Mouse (Mus musculus): ENCODE measurements at regions not wholly inside any gene's neighbourhood (a gene's known extent, or its start where the extent isn't known, plus 50 kb on each side); places are given as distances from the start of the nearest gene placed in this dataset.
A peak's percentile ranks its signal among the peaks of the same experiment; 100 is the strongest.

GRCm38 (mm10) chr9:50433525-50433924, 60.8 kb upstream of the Plet1 start:
- Histone ChIP-seq H3K27me3 (ENCODE audit: insufficient read depth, low read length) (0 out of 2 replicates have a peak, but pooled peaks cover 4% of the 10 kb centered on the region), H3K4me1 (ENCODE audit: insufficient read depth) (no peaks in the 10 kb centered on the region), H3K4me3 (ENCODE audit: low read depth, low read length) (no peak overlapping the region), H3K27ac (ENCODE audit: low read depth) (no peak overlapping the region), H3K9me3 (ENCODE audit: low read length) (no peaks in the 10 kb centered on the region), H3K4me2 (ENCODE audit: low read depth, low read length) (no peak overlapping the region), H3K9ac (replicated peaks) (no peak overlapping the region), H3K36me3 (replicated peaks; ENCODE audit: insufficient read depth, low read length) (no peaks in the 10 kb centered on the region)
- 72% methylated on average over 4 of the region's 4 CpGs for WGBS (ENCODE audit: insufficient replicate concordance)
- TF ChIP-seq EP300 (IDR thresholded peaks at IDR 0.05; ENCODE audit: low read depth) (no peak), CTCF (IDR thresholded peaks at IDR 0.05; ENCODE audit: low read depth) (no peak)
- no peak for ATAC-seq
- DNase-seq = no peak

DNA sequence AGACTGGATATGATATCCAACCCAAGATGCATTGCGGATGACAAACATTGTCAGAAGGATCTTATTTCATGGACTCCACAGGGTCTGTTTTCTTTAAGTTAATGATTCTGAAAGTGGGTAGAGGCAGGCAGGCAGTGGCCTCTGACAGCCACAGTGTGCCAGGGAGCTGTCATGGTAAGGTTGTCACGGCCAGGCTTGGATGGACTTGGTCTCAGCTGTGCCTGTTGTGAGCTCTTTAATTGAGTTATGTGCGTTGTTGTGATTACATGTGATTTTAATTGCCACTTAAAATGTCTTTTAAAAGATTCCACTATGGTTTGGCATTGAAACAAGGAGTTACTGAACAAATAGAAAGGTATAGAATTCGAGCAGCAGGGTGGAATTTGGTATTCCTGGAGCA, 60.3 kb upstream of the Plet1 start:
- Histone ChIP-seq H3K4me2 (ENCODE audit: low read depth, low read length) (no peak overlapping the region), H3K4me1 (ENCODE audit: insufficient read depth) (no peaks in the 10 kb centered on the region), H3K4me3 (ENCODE audit: low read depth, low read length) (no peak overlapping the region), H3K36me3 (replicated peaks; ENCODE audit: insufficient read depth, low read length) (no peaks in the 10 kb centered on the region), H3K9me3 (ENCODE audit: low read length) (no peaks in the 10 kb centered on the region), H3K9ac (replicated peaks) (no peak overlapping the region), H3K27me3 (ENCODE audit: insufficient read depth, low read length) (0 out of 2 replicates have a peak, but pooled peaks cover 4% of the 10 kb centered on the region), H3K27ac (ENCODE audit: low read depth) (no peak overlapping the region)
- DNase-seq (no peak), ATAC-seq (no peak)
- TF ChIP-seq EP300 (IDR thresholded peaks at IDR 0.05; ENCODE audit: low read depth) = no peak
- TF ChIP-seq CTCF (IDR thresholded peaks at IDR 0.05; ENCODE audit: low read depth) = no peak
- 67% methylated on average over 4 of the region's 4 CpGs for WGBS (ENCODE audit: insufficient replicate concordance)

GRCm38 (mm10) chr9:50437830-50438722, 56.2 kb upstream of the Plet1 start:
- Histone ChIP-seq H3K9ac (replicated peaks) (no peak overlapping the region), H3K9me3 (ENCODE audit: low read length) (no peaks in the 10 kb centered on the region), H3K27ac (ENCODE audit: low read depth) (no peak overlapping the region), H3K4me2 (ENCODE audit: low read depth, low read length) (peak overlapping the region; percentile 55; the same call in 1 of the 2 replicates), H3K36me3 (replicated peaks; ENCODE audit: insufficient read depth, low read length) (no peaks in the 10 kb centered on the region), H3K27me3 (ENCODE audit: insufficient read depth, low read length) (no peaks in the 10 kb centered on the region), H3K4me1 (ENCODE audit: insufficient read depth) (no peaks in the 10 kb centered on the region), H3K4me3 (ENCODE audit: low read depth, low read length) (no peak overlapping the region)
- 18% methylated on average over 17 of the region's 17 CpGs for WGBS (ENCODE audit: insufficient replicate concordance)
- peak; percentile 76 for DNase-seq
- TF ChIP-seq CTCF (IDR thresholded peaks at IDR 0.05; ENCODE audit: low read depth) (peak; percentile 90), EP300 (IDR thresholded peaks at IDR 0.05; ENCODE audit: low read depth) (no peak)
- ATAC-seq = no peak

GRCm38 (mm10) chr9:50438738-50439137, 55.6 kb upstream of the Plet1 start:
- TF ChIP-seq EP300 (IDR thresholded peaks at IDR 0.05; ENCODE audit: low read depth) = no peak
- TF ChIP-seq CTCF (IDR thresholded peaks at IDR 0.05; ENCODE audit: low read depth) = no peak

GRCm38 (mm10) chr9:50440222-50440621, 54.1 kb upstream of the Plet1 start:
- no peak for DNase-seq
- TF ChIP-seq EP300 (IDR thresholded peaks at IDR 0.05; ENCODE audit: low read depth) (no peak), CTCF (IDR thresholded peaks at IDR 0.05; ENCODE audit: low read depth) (no peak)
- Histone ChIP-seq H3K4me2 (ENCODE audit: low read depth, low read length) (no peak overlapping the region), H3K4me3 (ENCODE audit: low read depth, low read length) (no peak overlapping the region), H3K27me3 (ENCODE audit: insufficient read depth, low read length) (no peaks in the 10 kb centered on the region), H3K9me3 (ENCODE audit: low read length) (no peaks in the 10 kb centered on the region), H3K36me3 (replicated peaks; ENCODE audit: insufficient read depth, low read length) (no peaks in the 10 kb centered on the region), H3K27ac (ENCODE audit: low read depth) (no peak overlapping the region), H3K4me1 (ENCODE audit: insufficient read depth) (no peaks in the 10 kb centered on the region), H3K9ac (replicated peaks) (no peak overlapping the region)
- 70% methylated on average over 3 of the region's 3 CpGs for WGBS (ENCODE audit: insufficient replicate concordance)
- ATAC-seq = no peak

More at GRCm38 (mm10) chr9:50438738-50439137, 55.6 kb upstream of the Plet1 start:
- 53% methylated on average over 7 of the region's 7 CpGs for WGBS (ENCODE audit: insufficient replicate concordance)
- Histone ChIP-seq H3K36me3 (replicated peaks; ENCODE audit: insufficient read depth, low read length) (no peaks in the 10 kb centered on the region), H3K4me1 (ENCODE audit: insufficient read depth) (no peaks in the 10 kb centered on the region), H3K4me3 (ENCODE audit: low read depth, low read length) (no peak overlapping the region), H3K27ac (ENCODE audit: low read depth) (no peak overlapping the region), H3K4me2 (ENCODE audit: low read depth, low read length) (no peak overlapping the region), H3K9ac (replicated peaks) (no peak overlapping the region), H3K9me3 (ENCODE audit: low read length) (no peaks in the 10 kb centered on the region), H3K27me3 (ENCODE audit: insufficient read depth, low read length) (no peaks in the 10 kb centered on the region)
- ATAC-seq = no peak
- DNase-seq = no peak

DNA sequence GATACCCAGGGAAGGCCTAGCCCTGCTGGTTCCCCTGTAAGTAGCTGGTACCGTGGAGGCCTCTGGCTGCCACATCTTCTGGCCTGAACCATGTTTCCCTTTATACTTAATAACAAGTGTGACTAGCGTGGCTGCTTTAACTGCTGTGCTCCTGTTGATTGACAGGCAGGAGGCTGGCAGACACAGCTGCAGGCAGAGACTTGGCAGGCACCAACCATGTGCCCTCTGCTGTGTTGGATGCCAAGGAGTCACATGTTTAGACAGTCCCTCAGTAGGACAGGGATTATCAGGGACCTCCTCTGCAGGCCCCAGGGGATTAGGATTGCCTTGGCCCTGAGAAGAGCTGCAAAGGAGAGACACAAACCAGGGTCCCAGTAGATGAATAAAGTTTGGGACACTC, 53.6 kb upstream of the Plet1 start:
- no peaks in the 10 kb centered on the region for H3K36me3 ChIP-seq (replicated peaks; ENCODE audit: insufficient read depth, low read length)
- WGBS (ENCODE audit: insufficient replicate concordance) = 81% methylated on average over 2 of the region's 2 CpGs
- no peak for TF ChIP-seq EP300 (IDR thresholded peaks at IDR 0.05; ENCODE audit: low read depth)
- no peak for TF ChIP-seq CTCF (IDR thresholded peaks at IDR 0.05; ENCODE audit: low read depth)
- H3K4me3 ChIP-seq (ENCODE audit: low read depth, low read length) = no peak overlapping the region
- no peak for ATAC-seq
- no peak overlapping the region for H3K4me2 ChIP-seq (ENCODE audit: low read depth, low read length)
- no peak overlapping the region for H3K27ac ChIP-seq (ENCODE audit: low read depth)
- no peaks in the 10 kb centered on the region for H3K4me1 ChIP-seq (ENCODE audit: insufficient read depth)
- DNase-seq = no peak
- no peaks in the 10 kb centered on the region for H3K9me3 ChIP-seq (ENCODE audit: low read length)
- no peak overlapping the region for H3K9ac ChIP-seq (replicated peaks)
- H3K27me3 ChIP-seq (ENCODE audit: insufficient read depth, low read length) = no peaks in the 10 kb centered on the region
